Mouse (Mus musculus) C2C12 (cell line): ENCODE data around the gene Dars2. TPM values are rescaled to one million over a fixed set of nuclear protein-coding genes. Genes with fewer than 3 reads are reported as not detected.

ENCODE experiments used
- H3K27me3 ChIP-seq: one replicate; pipeline ENCODE4 v1.6.1; 2011; ENCODE audit not compliant: control insufficient read depth, insufficient read depth, insufficient read length
- H3K36me3 ChIP-seq: one replicate; pipeline ENCODE4 v1.6.1; 2011; ENCODE audit not compliant: control insufficient read depth, insufficient read depth
- H3K4me3 ChIP-seq: one replicate; pipeline ENCODE4 v1.5.1; 2011; ENCODE audit warnings: mild to moderate bottlenecking, control low read depth; ENCODE audit not compliant: poor library complexity, insufficient read depth, severe bottlenecking
- H3K79me2 ChIP-seq: one replicate; pipeline ENCODE4 v1.6.1; 2011; ENCODE audit not compliant: control insufficient read depth, insufficient read depth
- H3K79me3 ChIP-seq: one replicate; pipeline ENCODE4 v1.6.1; 2011; ENCODE audit warnings: low read depth, control low read depth
- H3ac ChIP-seq: one replicate; pipeline ENCODE3; 2011; ENCODE audit warnings: low read depth; ENCODE audit not compliant: control insufficient read depth, insufficient read length
- CEBPB ChIP-seq: IDR thresholded peaks from one replicate; pipeline ENCODE4 v1.6.1; 2011; ENCODE audit warnings: low read depth, mild to moderate bottlenecking, control low read depth, moderate library complexity
- CTCF ChIP-seq: IDR thresholded peaks from one replicate; pipeline ENCODE4 v1.5.1; 2011; ENCODE audit not compliant: control insufficient read depth, insufficient read depth, insufficient read length
- FOSL1 ChIP-seq: IDR thresholded peaks from one replicate; pipeline ENCODE4 v1.8.0; 2011; ENCODE audit warnings: mild to moderate bottlenecking, low read length; ENCODE audit not compliant: poor library complexity, insufficient read depth, severe bottlenecking
- MAX ChIP-seq: IDR thresholded peaks from one replicate; pipeline ENCODE4 v1.6.1; 2011; ENCODE audit warnings: mild to moderate bottlenecking, control low read depth
- MYOD1 ChIP-seq: IDR thresholded peaks from one replicate; pipeline ENCODE4 v1.6.1; 2011; ENCODE audit warnings: low read depth; ENCODE audit not compliant: control insufficient read depth, insufficient read length
- MYOG ChIP-seq: IDR thresholded peaks from one replicate; pipeline ENCODE4 v1.6.1; 2011; ENCODE audit not compliant: control insufficient read depth, insufficient read length; ENCODE audit errors: extremely low read depth
- USF1 ChIP-seq: IDR thresholded peaks from one replicate; pipeline ENCODE4 v1.6.1; 2011; ENCODE audit warnings: low read depth, mild to moderate bottlenecking, control low read depth, moderate library complexity
- polyA plus RNA-seq: library from polyadenylated mRNA; unstranded; fragments of >200 nt; fragmentation: generic; extraction: Trizol; gene quantifications from one replicate; pipeline ENCODE4 v1.2.1, GENCODE M21; 2012; ENCODE audit warnings: missing spikeins

Dars2 gene
- polyA plus RNA-seq, 1 experiment, result 16.8 TPM

DNA sequence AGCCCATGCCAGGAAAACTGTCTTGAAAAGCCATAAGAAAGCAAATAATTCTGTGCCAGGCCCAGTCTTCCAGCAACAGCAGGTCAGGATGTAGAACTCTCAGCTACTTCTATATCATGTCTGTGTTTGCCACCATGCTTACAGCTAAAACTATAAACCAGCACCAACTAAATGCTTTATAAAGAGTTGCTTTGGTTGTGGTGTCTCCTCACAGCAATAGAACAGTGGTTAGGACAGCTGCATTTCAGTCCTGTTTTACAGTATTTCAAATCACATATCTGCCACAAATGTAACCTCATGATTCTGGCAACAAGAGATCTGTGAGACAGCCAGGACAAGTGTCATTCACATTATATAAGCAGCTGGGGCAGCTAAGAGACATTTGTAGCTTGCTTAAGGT lies 29.6 kb downstream of the Dars2 start:
- H3K36me3 ChIP-seq, result peaks cover 47% of the 10 kb centered on the region
- H3K27me3 ChIP-seq, result no peaks in the 10 kb centered on the region
- H3K4me3 ChIP-seq, result no peak overlapping the region
- H3K79me2 ChIP-seq, result peaks cover 26% of the 10 kb centered on the region
- H3ac ChIP-seq, result no peak overlapping the region
- no peak for TF ChIP-seq CEBPB
- TF ChIP-seq MAX, result no peak
- no peak for TF ChIP-seq MYOG
- TF ChIP-seq FOSL1, result peak; percentile 1
- TF ChIP-seq CTCF, result no peak
- no peak for TF ChIP-seq MYOD1
- no peak for TF ChIP-seq USF1
- peaks cover 24% of the 10 kb centered on the region for H3K79me3 ChIP-seq

DNA sequence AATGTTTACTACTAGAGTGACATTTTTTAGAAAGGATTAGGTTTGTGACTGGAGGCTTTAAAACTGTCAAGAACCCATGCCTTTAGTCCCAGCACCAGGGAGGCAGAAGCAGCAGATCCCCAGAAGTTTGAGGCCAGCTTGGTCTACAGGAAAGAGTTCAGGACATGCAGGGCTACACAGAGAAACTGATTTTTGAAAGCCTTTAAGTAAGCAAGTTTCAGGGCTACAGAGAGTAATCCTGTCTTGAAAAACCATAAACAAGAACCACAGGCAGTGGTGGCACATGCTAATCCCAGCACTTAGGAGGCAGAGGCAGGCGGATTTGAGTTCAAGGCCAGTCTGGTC lies 30.1 kb downstream of the Dars2 start:
- Histone ChIP-seq H3K79me2 (peaks cover 31% of the 10 kb centered on the region), H3K4me3 (no peak overlapping the region), H3ac (no peak overlapping the region), H3K79me3 (peaks cover 28% of the 10 kb centered on the region), H3K36me3 (peaks cover 52% of the 10 kb centered on the region), H3K27me3 (no peaks in the 10 kb centered on the region)
- no peak for TF ChIP-seq MYOD1
- TF ChIP-seq CTCF, result no peak
- TF ChIP-seq MYOG, result no peak
- TF ChIP-seq CEBPB, result no peak

DNA sequence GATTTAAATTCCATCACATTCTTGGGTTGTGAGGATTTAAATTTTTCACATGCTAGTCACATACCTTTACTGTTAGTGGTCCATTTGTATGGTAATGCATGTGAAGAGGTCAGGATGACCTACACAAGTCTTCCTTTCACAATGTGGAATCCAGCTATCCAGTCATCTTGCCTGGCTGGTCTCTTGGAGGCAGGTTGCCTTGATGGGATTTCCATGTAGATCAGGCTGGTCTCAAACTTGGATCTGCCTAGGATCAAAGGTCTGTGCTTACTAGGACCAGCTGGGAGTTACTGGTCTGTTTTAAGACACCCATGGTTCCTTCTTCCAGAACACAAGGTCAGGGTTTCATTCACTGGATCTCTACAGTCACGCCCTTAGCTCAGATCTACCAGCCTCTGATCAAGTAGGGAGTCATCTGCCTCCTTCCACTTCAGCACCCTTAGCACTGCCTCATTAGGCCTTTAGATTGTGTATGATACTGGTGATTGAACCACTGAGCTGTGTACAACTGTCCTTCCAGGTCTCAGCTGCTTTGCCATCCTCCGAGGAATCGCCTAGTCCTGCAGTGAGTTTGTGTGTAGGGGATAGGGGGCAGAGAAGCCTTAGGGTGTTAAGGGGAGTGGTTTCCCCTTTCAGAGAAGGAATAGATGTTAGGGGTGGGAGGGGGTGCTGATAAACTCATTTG lies 30.6 kb downstream of the Dars2 start:
- TF ChIP-seq MYOD1 (no peak), CEBPB (no peak), FOSL1 (no peak), USF1 (no peak), MAX (no peak), CTCF (no peak), MYOG (no peak)
- H3K79me3 ChIP-seq, result peaks cover 33% of the 10 kb centered on the region
- peaks cover 53% of the 10 kb centered on the region for H3K36me3 ChIP-seq

DNA sequence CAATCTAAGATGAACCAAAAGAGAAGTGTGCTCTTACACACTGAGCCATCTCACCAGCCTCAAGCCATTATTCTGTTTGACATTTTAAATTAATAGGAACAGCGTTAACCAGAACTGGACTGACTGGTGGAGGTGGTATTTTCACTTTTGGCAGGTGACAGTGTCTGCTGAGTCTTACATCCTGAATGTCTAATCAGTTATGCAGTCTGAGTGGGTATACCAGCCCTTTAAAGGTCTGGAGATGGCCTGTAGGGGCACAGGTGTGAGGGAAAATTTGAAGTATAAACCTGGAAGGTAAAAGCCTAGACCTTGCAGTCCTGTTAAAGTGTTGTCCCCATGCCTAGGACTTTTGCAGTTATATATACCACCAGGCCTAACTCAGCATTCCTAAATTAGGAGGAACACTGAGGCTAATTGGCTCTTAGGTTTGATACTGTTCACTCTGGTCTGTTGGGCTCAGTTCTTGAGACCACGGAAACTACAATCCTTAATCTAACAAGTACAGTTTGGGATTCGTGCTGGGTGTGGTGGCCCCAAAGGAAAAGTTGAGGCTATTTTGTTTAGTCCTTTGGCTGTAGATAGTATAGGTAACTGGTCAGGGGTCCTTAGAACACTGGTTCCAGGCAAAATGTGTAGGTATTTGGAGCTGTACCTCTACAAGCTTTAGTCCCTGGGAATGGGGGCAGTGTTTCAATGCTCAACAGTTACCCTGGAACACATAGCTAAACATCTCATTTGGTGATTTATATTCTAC lies 31.3 kb downstream of the Dars2 start:
- Histone ChIP-seq H3K4me3 (no peak overlapping the region), H3K27me3 (no peaks in the 10 kb centered on the region), H3K79me3 (peaks cover 33% of the 10 kb centered on the region), H3K36me3 (peaks cover 53% of the 10 kb centered on the region), H3ac (peak overlapping the region; percentile 50), H3K79me2 (peaks cover 38% of the 10 kb centered on the region)
- TF ChIP-seq CEBPB (no peak), USF1 (no peak), CTCF (no peak), MYOD1 (no peak), FOSL1 (no peak), MYOG (no peak), MAX (no peak)

More for the DNA sequence above, 30.6 kb downstream of the Dars2 start:
- Histone ChIP-seq H3K4me3 (no peak overlapping the region), H3K27me3 (no peaks in the 10 kb centered on the region), H3ac (no peak overlapping the region), H3K79me2 (peaks cover 36% of the 10 kb centered on the region)

DNA sequence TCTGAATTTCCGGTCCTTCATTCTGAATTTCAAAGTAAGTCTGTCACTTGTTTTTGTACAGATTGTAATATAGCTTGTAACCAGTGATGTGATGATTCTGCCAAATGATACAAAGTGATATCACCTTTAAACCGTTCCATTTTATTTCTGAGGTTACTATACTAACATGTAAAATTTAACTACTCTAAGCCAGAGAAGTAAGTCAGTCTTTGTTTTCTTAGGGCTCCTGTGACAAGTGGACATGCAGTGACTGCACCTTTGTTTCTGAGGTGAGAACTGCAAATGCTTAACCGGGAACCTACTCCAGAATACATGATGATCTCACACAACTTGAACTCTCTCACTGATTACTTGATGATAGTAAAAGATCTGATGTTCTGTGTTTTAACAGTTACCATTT lies 32.5 kb downstream of the Dars2 start:
- H3K79me3 ChIP-seq, result peaks cover 33% of the 10 kb centered on the region
- TF ChIP-seq CTCF (no peak), FOSL1 (no peak), MAX (no peak), USF1 (no peak), CEBPB (no peak), MYOD1 (no peak), MYOG (no peak)
- peaks cover 43% of the 10 kb centered on the region for H3K36me3 ChIP-seq
- H3K79me2 ChIP-seq, result peaks cover 49% of the 10 kb centered on the region
- no peaks in the 10 kb centered on the region for H3K27me3 ChIP-seq
- H3ac ChIP-seq, result peak overlapping the region; percentile 27
- H3K4me3 ChIP-seq, result peak overlapping the region; percentile 92
